Mouse (Mus musculus): Measurements from ENCODE around the gene Tnfsf9. TPM values are rescaled to one million over a fixed set of nuclear protein-coding genes. Genes with fewer than 3 reads are reported as not detected.

Tnfsf9 gene
- 0.40 TPM for total RNA-seq (2023)

GRCm38 (mm10) chr17:57105181-57106034 is at the start of gene Tnfsf9:
Gene Tnfsf9 (plus strand): TSS chr17:57105325.

GRCm38 (mm10) chr17:57058891-57059485 is 46.1 kb upstream of the Tnfsf9 start, which contains the start of gene Crb3:
Gene Crb3 (plus strand): TSS chr17:57059105.

GRCm38 (mm10) chr17:57059486-57059977 is 45.6 kb upstream of the Tnfsf9 start, which contains the start of gene Slc25a23:
Gene Slc25a23 (minus strand): TSS chr17:57059863.

GRCm38 (mm10) chr17:57078336-57078735 is 26.8 kb upstream of the Tnfsf9 start, which contains the start of gene Dennd1c:
Gene Dennd1c (minus strand): TSS chr17:57078514.

GRCm38 (mm10) chr17:57087049-57087832 is 17.9 kb upstream of the Tnfsf9 start, which contains the start of gene Tubb4a:
Gene Tubb4a (minus strand): TSS chr17:57087782.

GRCm38 (mm10) chr17:57148994-57149803 is 44.1 kb downstream of the Tnfsf9 start, which contains the start of gene Cd70:
Gene Cd70 (minus strand): TSS chr17:57149777.

Other genes starting within 250 kb of the Tnfsf9 start
- not detected for gene Acsbg2, start 230.9 kb upstream of the Tnfsf9 start, total RNA-seq (2023)
- gene 1700061G19Rik, start 229.8 kb upstream of the Tnfsf9 start, total RNA-seq (2023), result 2.1 TPM
- gene Mllt1, start 169.9 kb upstream of the Tnfsf9 start, total RNA-seq (2023), result 49.0 TPM
- not detected for gene Acer1, start 123.2 kb upstream of the Tnfsf9 start, total RNA-seq (2023)
- 27.6 TPM for gene Clpp, start 115.0 kb upstream of the Tnfsf9 start, total RNA-seq (2023)
- gene Alkbh7, start 108.0 kb upstream of the Tnfsf9 start, total RNA-seq (2023), result 12.2 TPM
- not detected for gene Pspn, start 105.3 kb upstream of the Tnfsf9 start, total RNA-seq (2023)
- 70.0 TPM for gene Gtf2f1, start 94.0 kb upstream of the Tnfsf9 start, total RNA-seq (2023)
- not detected for gene Gm17949, start 93.9 kb upstream of the Tnfsf9 start, total RNA-seq (2023)
- 116 TPM for gene Khsrp, start 73.8 kb upstream of the Tnfsf9 start, total RNA-seq (2023)
- not detected for gene Slc25a41, start 63.7 kb upstream of the Tnfsf9 start, total RNA-seq (2023)
- 2.2 TPM for gene Crb3, start 46.2 kb upstream of the Tnfsf9 start, total RNA-seq (2023)
- gene Slc25a23, start 45.5 kb upstream of the Tnfsf9 start, total RNA-seq (2023), result 22.2 TPM
- 160 TPM for gene Dennd1c, start 26.8 kb upstream of the Tnfsf9 start, total RNA-seq (2023)
- 1.5 TPM for gene Tubb4a, start 17.5 kb upstream of the Tnfsf9 start, total RNA-seq (2023)
- gene Cd70, start 44.5 kb downstream of the Tnfsf9 start, total RNA-seq (2023), result not detected
- gene Tnfsf14, start 88.9 kb downstream of the Tnfsf9 start, total RNA-seq (2023), result 1.9 TPM
- 1.3 TPM for gene C3, start 122.8 kb downstream of the Tnfsf9 start, total RNA-seq (2023)
- gene Gpr108, start 143.1 kb downstream of the Tnfsf9 start, total RNA-seq (2023), result 36.6 TPM
- 4.7 TPM for gene Trip10, start 144.1 kb downstream of the Tnfsf9 start, total RNA-seq (2023)
- 171 TPM for gene Vav1, start 173.8 kb downstream of the Tnfsf9 start, total RNA-seq (2023)